Mouse (Mus musculus) splenic B cell, adult 2 months (primary cell): ENCODE data around the gene Agfg2.
A peak's percentile ranks its signal among the peaks of the same experiment; 100 is the strongest.

Experiments
- DNase-seq: peaks from one replicate; pipeline ENCODE4 v3.0.0-alpha.2; 2011; ENCODE audit warnings: low read depth, low spot score
- H3K27me3 ChIP-seq: 2 replicates; pipeline ENCODE4 v1.6.1; 2012; ENCODE audit warnings: mild to moderate bottlenecking, low read length, moderate library complexity, mixed read lengths; ENCODE audit not compliant: control insufficient read depth, poor library complexity, insufficient read depth, severe bottlenecking
- H3K36me3 ChIP-seq: 2 replicates; pipeline ENCODE4 v1.6.1; 2012; ENCODE audit warnings: mild to moderate bottlenecking, low read length, moderate library complexity, mixed read lengths; ENCODE audit not compliant: control insufficient read depth, poor library complexity, insufficient read depth, severe bottlenecking

Agfg2 gene

GRCm38 (mm10) chr5:137694796-137695195 is 10.3 kb upstream of the Agfg2 start:
- DNase-seq, result no peak
- Histone ChIP-seq H3K27me3 (no peaks in the 10 kb centered on the region), H3K36me3 (no peaks in the 10 kb centered on the region)

GRCm38 (mm10) chr5:137691881-137692280 is 7.4 kb upstream of the Agfg2 start:
- DNase-seq, result no peak

GRCm38 (mm10) chr5:137690531-137690930 is 6.0 kb upstream of the Agfg2 start:
- Histone ChIP-seq H3K36me3 (no peaks in the 10 kb centered on the region), H3K27me3 (no peaks in the 10 kb centered on the region)
- no peak for DNase-seq

More at GRCm38 (mm10) chr5:137691881-137692280, 7.4 kb upstream of the Agfg2 start:
- no peaks in the 10 kb centered on the region for H3K36me3 ChIP-seq
- no peaks in the 10 kb centered on the region for H3K27me3 ChIP-seq

- no peak for DNase-seq
- Histone ChIP-seq H3K27me3 (no peaks in the 10 kb centered on the region), H3K36me3 (no peaks in the 10 kb centered on the region)
Observed at GRCm38 (mm10) chr5:137689974-137690373, 5.4 kb upstream of the Agfg2 start.

GRCm38 (mm10) chr5:137686127-137686790 is 1.7 kb upstream of the Agfg2 start:
- DNase-seq, result peak; percentile 49
- Histone ChIP-seq H3K27me3 (no peaks in the 10 kb centered on the region), H3K36me3 (no peaks in the 10 kb centered on the region)

- DNase-seq, result no peak
- Histone ChIP-seq H3K27me3 (no peaks in the 10 kb centered on the region), H3K36me3 (no peaks in the 10 kb centered on the region)
Observed at GRCm38 (mm10) chr5:137685653-137686052, 1.1 kb upstream of the Agfg2 start.

- DNase-seq, result peak; percentile 47
- no peaks in the 10 kb centered on the region for H3K27me3 ChIP-seq
- no peaks in the 10 kb centered on the region for H3K36me3 ChIP-seq
Observed at GRCm38 (mm10) chr5:137683388-137684293, 885 bp downstream of the Agfg2 start.

GRCm38 (mm10) chr5:137682526-137682925 is 2.0 kb downstream of the Agfg2 start:
- Histone ChIP-seq H3K36me3 (no peaks in the 10 kb centered on the region), H3K27me3 (no peaks in the 10 kb centered on the region)
- no peak for DNase-seq

GRCm38 (mm10) chr5:137679726-137680125 is 4.8 kb downstream of the Agfg2 start:
- Histone ChIP-seq H3K36me3 (0 out of 2 replicates have a peak, but pooled peaks cover 2% of the 10 kb centered on the region), H3K27me3 (no peaks in the 10 kb centered on the region)
- no peak for DNase-seq

- no peak for DNase-seq
- no peaks in the 10 kb centered on the region for H3K27me3 ChIP-seq
- 0 out of 2 replicates have a peak, but pooled peaks cover 2% of the 10 kb centered on the region for H3K36me3 ChIP-seq
Observed at GRCm38 (mm10) chr5:137678736-137679135, 5.8 kb downstream of the Agfg2 start.

GRCm38 (mm10) chr5:137677859-137678258 is 6.7 kb downstream of the Agfg2 start:
- DNase-seq, result no peak
- no peaks in the 10 kb centered on the region for H3K27me3 ChIP-seq
- H3K36me3 ChIP-seq, result 0 out of 2 replicates have a peak, but pooled peaks cover 2% of the 10 kb centered on the region

GRCm38 (mm10) chr5:137674786-137675185 is 9.7 kb downstream of the Agfg2 start:
- DNase-seq, result no peak
- no peaks in the 10 kb centered on the region for H3K27me3 ChIP-seq
- 0 out of 2 replicates have a peak, but pooled peaks cover 2% of the 10 kb centered on the region for H3K36me3 ChIP-seq

GRCm38 (mm10) chr5:137673015-137673414 is 11.5 kb downstream of the Agfg2 start:
- Histone ChIP-seq H3K27me3 (no peaks in the 10 kb centered on the region), H3K36me3 (0 out of 2 replicates have a peak, but pooled peaks cover 2% of the 10 kb centered on the region)
- no peak for DNase-seq

GRCm38 (mm10) chr5:137672361-137672760 is 12.2 kb downstream of the Agfg2 start:
- no peaks in the 10 kb centered on the region for H3K27me3 ChIP-seq
- 0 out of 2 replicates have a peak, but pooled peaks cover 2% of the 10 kb centered on the region for H3K36me3 ChIP-seq
- no peak for DNase-seq
